Mouse (Mus musculus) bone marrow, adult 2 months (tissue): ENCODE data around the gene Nrf1.

Experiments
- CTCF ChIP-seq: fragments of 200-500 bp; IDR thresholded peaks from 2 replicates; pipeline ENCODE4 v1.5.1; 2011; ENCODE audit warnings: low read length, control low read depth; ENCODE audit not compliant: control insufficient read depth, insufficient read depth
- POLR2A ChIP-seq: fragments of 200-500 bp; IDR thresholded peaks from 2 replicates; pipeline ENCODE4 v1.6.1; 2011; ENCODE audit warnings: low read depth, mild to moderate bottlenecking, control low read depth, low read length, borderline replicate concordance; ENCODE audit not compliant: control insufficient read depth

DNA sequence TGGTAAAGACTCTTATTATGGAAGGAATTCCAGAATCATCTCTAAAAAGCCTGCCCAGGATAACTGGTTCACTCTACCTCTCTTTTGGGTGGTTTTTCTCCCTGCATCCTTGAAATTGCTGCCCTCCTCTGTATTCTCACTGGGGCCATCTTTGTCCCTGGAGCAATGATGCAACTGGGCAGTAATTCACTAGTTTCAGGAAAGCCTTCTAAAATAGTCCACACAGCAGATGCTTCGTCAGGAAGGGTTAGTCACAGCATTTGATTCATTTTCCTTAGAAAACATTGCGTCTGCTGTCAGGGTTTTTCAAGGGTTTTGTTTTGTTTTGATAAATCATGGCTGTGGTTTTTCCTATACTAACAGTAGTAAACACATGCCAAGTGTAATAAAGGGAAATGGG is 59.7 kb downstream of the Nrf1 start:
- TF ChIP-seq CTCF (no peak), POLR2A (no peak)
